Mouse (Mus musculus): Measurements from ENCODE around the gene Snx29. TPM values are rescaled to one million over a fixed set of nuclear protein-coding genes. Genes with fewer than 3 reads are reported as not detected.
"Not testable (repeated sequence)": the region's sequence is repeated elsewhere in the genome, so short reads cannot be mapped to it uniquely, and the experiment has no call there.

Gene Snx29
- 7.2 and 8.2 TPM in 2 replicates for polyA plus RNA-seq (2015; fragmentation: Nextera tagmentation; extraction: Ambion mirVana)

- Histone ChIP-seq H3K4me3 (ENCODE audit: low read length) (peak within 1 kb of the TSS; percentile 90), H3K9ac (ENCODE audit: low read length) (peak within 1 kb of the TSS; percentile 94), H3K36me3 (ENCODE audit: control insufficient read depth, insufficient read depth) (no peaks in the 10 kb centered on the region), H3K27ac (ENCODE audit: low read length) (peak within 1 kb of the TSS; percentile 86), H3K4me2 (ENCODE audit: low read depth, low read length) (peak within 1 kb of the TSS; percentile 91), H3K9me3 (replicated peaks; ENCODE audit: control insufficient read depth, low read length) (no peaks in the 10 kb centered on the region), H3K27me3 (ENCODE audit: control insufficient read depth, insufficient read depth, low read length) (no peaks in the 10 kb centered on the region), H3K4me1 (ENCODE audit: control insufficient read depth, insufficient read depth, low read length) (peaks cover 10% of the 10 kb centered on the region)
- 5% methylated on average over 49 of the region's 61 CpGs for WGBS
- peak; percentile 97 for ATAC-seq (replicated peaks; ENCODE audit: extremely low read depth, insufficient read depth, low FRiP score)
Measured at GRCm38 (mm10) chr16:11322409-11323323, at the start of gene Snx29. Snx29 (plus strand) TSS chr16:11322908.

GRCm38 (mm10) chr16:11276888-11277287, 45.8 kb upstream of the Snx29 start:
- no peak overlapping the region for H3K9ac ChIP-seq (ENCODE audit: low read length)
- WGBS: 63% methylated on average over 3 of the region's 3 CpGs
- no peak for ATAC-seq (replicated peaks; ENCODE audit: extremely low read depth, insufficient read depth, low FRiP score)

GRCm38 (mm10) chr16:11278778-11279177, 43.9 kb upstream of the Snx29 start:
- Histone ChIP-seq H3K27ac (ENCODE audit: low read length) (no peak overlapping the region), H3K9me3 (replicated peaks; ENCODE audit: control insufficient read depth, low read length) (no peaks in the 10 kb centered on the region), H3K4me1 (ENCODE audit: control insufficient read depth, insufficient read depth, low read length) (no peaks in the 10 kb centered on the region), H3K36me3 (ENCODE audit: control insufficient read depth, insufficient read depth) (no peaks in the 10 kb centered on the region), H3K27me3 (ENCODE audit: control insufficient read depth, insufficient read depth, low read length) (no peaks in the 10 kb centered on the region), H3K4me3 (ENCODE audit: low read length) (no peak overlapping the region), H3K9ac (ENCODE audit: low read length) (no peak overlapping the region), H3K4me2 (ENCODE audit: low read depth, low read length) (no peak overlapping the region)
- 66% methylated on average over 6 of the region's 6 CpGs for WGBS
- no peak for ATAC-seq (replicated peaks; ENCODE audit: extremely low read depth, insufficient read depth, low FRiP score)

More at GRCm38 (mm10) chr16:11276888-11277287, 45.8 kb upstream of the Snx29 start:
- Histone ChIP-seq H3K27ac (ENCODE audit: low read length) (no peak overlapping the region), H3K4me3 (ENCODE audit: low read length) (no peak overlapping the region), H3K4me2 (ENCODE audit: low read depth, low read length) (no peak overlapping the region), H3K36me3 (ENCODE audit: control insufficient read depth, insufficient read depth) (no peaks in the 10 kb centered on the region), H3K4me1 (ENCODE audit: control insufficient read depth, insufficient read depth, low read length) (no peaks in the 10 kb centered on the region), H3K9me3 (replicated peaks; ENCODE audit: control insufficient read depth, low read length) (no peaks in the 10 kb centered on the region), H3K27me3 (ENCODE audit: control insufficient read depth, insufficient read depth, low read length) (no peaks in the 10 kb centered on the region)

GRCm38 (mm10) chr16:11282655-11283232, 40.0 kb upstream of the Snx29 start:
- Histone ChIP-seq H3K9ac (ENCODE audit: low read length) (no peak overlapping the region), H3K27me3 (ENCODE audit: control insufficient read depth, insufficient read depth, low read length) (no peaks in the 10 kb centered on the region), H3K27ac (ENCODE audit: low read length) (no peak overlapping the region), H3K36me3 (ENCODE audit: control insufficient read depth, insufficient read depth) (no peaks in the 10 kb centered on the region), H3K4me2 (ENCODE audit: low read depth, low read length) (no peak overlapping the region), H3K4me1 (ENCODE audit: control insufficient read depth, insufficient read depth, low read length) (no peaks in the 10 kb centered on the region), H3K4me3 (ENCODE audit: low read length) (no peak overlapping the region), H3K9me3 (replicated peaks; ENCODE audit: control insufficient read depth, low read length) (no peaks in the 10 kb centered on the region)
- 76% methylated on average over 5 of the region's 5 CpGs for WGBS
- ATAC-seq (replicated peaks; ENCODE audit: extremely low read depth, insufficient read depth, low FRiP score): no peak

GRCm38 (mm10) chr16:11284881-11285280, 37.8 kb upstream of the Snx29 start:
- Histone ChIP-seq H3K4me2 (ENCODE audit: low read depth, low read length) (no peak overlapping the region), H3K4me3 (ENCODE audit: low read length) (no peak overlapping the region), H3K36me3 (ENCODE audit: control insufficient read depth, insufficient read depth) (no peaks in the 10 kb centered on the region), H3K9me3 (replicated peaks; ENCODE audit: control insufficient read depth, low read length) (peaks cover 3% of the 10 kb centered on the region), H3K27ac (ENCODE audit: low read length) (no peak overlapping the region), H3K9ac (ENCODE audit: low read length) (no peak overlapping the region), H3K27me3 (ENCODE audit: control insufficient read depth, insufficient read depth, low read length) (no peaks in the 10 kb centered on the region), H3K4me1 (ENCODE audit: control insufficient read depth, insufficient read depth, low read length) (no peaks in the 10 kb centered on the region)
- 76% methylated on average over 2 of the region's 2 CpGs for WGBS
- no peak for ATAC-seq (replicated peaks; ENCODE audit: extremely low read depth, insufficient read depth, low FRiP score)

- no peak for ATAC-seq (replicated peaks; ENCODE audit: extremely low read depth, insufficient read depth, low FRiP score)
- Histone ChIP-seq H3K4me1 (ENCODE audit: control insufficient read depth, insufficient read depth, low read length) (no peaks in the 10 kb centered on the region), H3K36me3 (ENCODE audit: control insufficient read depth, insufficient read depth) (no peaks in the 10 kb centered on the region), H3K27me3 (ENCODE audit: control insufficient read depth, insufficient read depth, low read length) (no peaks in the 10 kb centered on the region), H3K4me2 (ENCODE audit: low read depth, low read length) (no peak overlapping the region), H3K4me3 (ENCODE audit: low read length) (no peak overlapping the region), H3K9ac (ENCODE audit: low read length) (no peak overlapping the region), H3K9me3 (replicated peaks; ENCODE audit: control insufficient read depth, low read length) (peaks cover 10% of the 10 kb centered on the region), H3K27ac (ENCODE audit: low read length) (no peak overlapping the region)
- 74% methylated on average over 2 of the region's 2 CpGs for WGBS
Measured at GRCm38 (mm10) chr16:11285949-11286348, 36.8 kb upstream of the Snx29 start.

GRCm38 (mm10) chr16:11288873-11289272, 33.8 kb upstream of the Snx29 start:
- not testable (repeated sequence) for H3K4me3 ChIP-seq (ENCODE audit: low read length)

GRCm38 (mm10) chr16:11295583-11295982, 27.1 kb upstream of the Snx29 start:
- not testable (repeated sequence) for ATAC-seq (replicated peaks; ENCODE audit: extremely low read depth, insufficient read depth, low FRiP score); H3K9ac ChIP-seq (ENCODE audit: low read length); H3K27ac ChIP-seq (ENCODE audit: low read length); H3K9me3 ChIP-seq (replicated peaks; ENCODE audit: control insufficient read depth, low read length); H3K36me3 ChIP-seq (ENCODE audit: control insufficient read depth, insufficient read depth); H3K27me3 ChIP-seq (ENCODE audit: control insufficient read depth, insufficient read depth, low read length); H3K4me2 ChIP-seq (ENCODE audit: low read depth, low read length); H3K4me1 ChIP-seq (ENCODE audit: control insufficient read depth, insufficient read depth, low read length); H3K4me3 ChIP-seq (ENCODE audit: low read length)
- 75% methylated on average over 4 of the region's 4 CpGs for WGBS

More at GRCm38 (mm10) chr16:11288873-11289272, 33.8 kb upstream of the Snx29 start:
- H3K4me2 ChIP-seq (ENCODE audit: low read depth, low read length); H3K27me3 ChIP-seq (ENCODE audit: control insufficient read depth, insufficient read depth, low read length); H3K27ac ChIP-seq (ENCODE audit: low read length); H3K9me3 ChIP-seq (replicated peaks; ENCODE audit: control insufficient read depth, low read length); H3K36me3 ChIP-seq (ENCODE audit: control insufficient read depth, insufficient read depth); ATAC-seq (replicated peaks; ENCODE audit: extremely low read depth, insufficient read depth, low FRiP score); H3K4me1 ChIP-seq (ENCODE audit: control insufficient read depth, insufficient read depth, low read length); H3K9ac ChIP-seq (ENCODE audit: low read length): not testable (repeated sequence)
- WGBS: 84% methylated on average over 7 of the region's 8 CpGs

- H3K4me1 ChIP-seq (ENCODE audit: control insufficient read depth, insufficient read depth, low read length); H3K4me3 ChIP-seq (ENCODE audit: low read length); H3K36me3 ChIP-seq (ENCODE audit: control insufficient read depth, insufficient read depth); H3K9ac ChIP-seq (ENCODE audit: low read length); H3K4me2 ChIP-seq (ENCODE audit: low read depth, low read length); H3K27ac ChIP-seq (ENCODE audit: low read length); H3K27me3 ChIP-seq (ENCODE audit: control insufficient read depth, insufficient read depth, low read length); ATAC-seq (replicated peaks; ENCODE audit: extremely low read depth, insufficient read depth, low FRiP score); H3K9me3 ChIP-seq (replicated peaks; ENCODE audit: control insufficient read depth, low read length): not testable (repeated sequence)
- WGBS: 59% methylated on average over 1 of the region's 1 CpGs
Measured at GRCm38 (mm10) chr16:11297700-11298099, 25.0 kb upstream of the Snx29 start.
